Comparison of ENCODE assay signal across 19 mouse cellular contexts in genomic region chr11:96348988-96349387, GRCm38 (mm10). TPM values are rescaled to one million over a fixed set of nuclear protein-coding genes. Genes with fewer than 3 reads are reported as not detected.
A peak's percentile ranks its signal among the peaks of the same experiment; 100 is the strongest.
DNase-seq lines count a peak whose midpoint lies in the region; ATAC-seq and TF ChIP-seq lines count a peak whose summit lies in the region.
"Had no signal": no experiment of that assay in that cellular context is flagged by ENCODE, and none has a peak within 500 bp of the region (broad histone marks: within the 10 kb centered on the region; RNA-seq: fewer than 3 reads in every experiment).

No protein-coding gene starts in this region.

- TF ChIP-seq CTCF in kidney, adult 2 months (conservative IDR thresholded peaks at IDR 0.05; ENCODE audit: insufficient read depth, insufficient read length, low read depth, low read length), result no peak
- no peak for TF ChIP-seq CTCF in midbrain, postnatal 0 days (IDR thresholded peaks at IDR 0.05)
- TF ChIP-seq CTCF in intestine, postnatal 0 days (IDR thresholded peaks at IDR 0.05; ENCODE audit: low read depth), result no peak

- peak overlapping the region; percentile 88 for H3K27ac ChIP-seq in kidney, adult 2 months (ENCODE audit: insufficient read depth, low read depth, low read length)
- H3K27ac ChIP-seq in midbrain, embryonic 11.5 days (ENCODE audit: low read depth, low read length), result no peak overlapping the region
- no peak overlapping the region for H3K27ac ChIP-seq in midbrain, postnatal 0 days (ENCODE audit: low read depth, low read length)
- no peak overlapping the region for H3K27ac ChIP-seq in intestine, postnatal 0 days (ENCODE audit: low read depth, low read length)
- H3K27ac ChIP-seq in forebrain, embryonic 10.5 days, result no peak overlapping the region
- H3K27ac ChIP-seq in forebrain, embryonic 11.5 days (ENCODE audit: low read depth, low read length), result no peak overlapping the region
- H3K27ac ChIP-seq: midbrain, embryonic 13.5 days had no signal

- peak; percentile 9 for DNase-seq in kidney, adult 2 months
- DNase-seq in kidney, adult 11 months, result no peak
- DNase-seq in midbrain, embryonic 11.5 days (ENCODE audit: low spot score, missing footprints), result peak; percentile 86
- DNase-seq in midbrain, postnatal 0 days (ENCODE audit: low spot score), result no peak
- no peak for DNase-seq in forebrain, embryonic 10.5 days (ENCODE audit: extremely low spot score, low spot score)
- no peak for DNase-seq in forebrain, embryonic 11.5 days (ENCODE audit: low spot score)
- no peak for DNase-seq in cerebellum, adult 11 months
- DNase-seq: forebrain, postnatal 0 days; heart, postnatal 36 days had no signal

- H3K4me3 ChIP-seq in kidney, adult 2 months (ENCODE audit: insufficient read depth, low read depth, low read length), result no peak overlapping the region
- no peak overlapping the region for H3K4me3 ChIP-seq in midbrain, embryonic 11.5 days (ENCODE audit: low read depth, low read length)
- no peak overlapping the region for H3K4me3 ChIP-seq in midbrain, postnatal 0 days (ENCODE audit: low read depth, low read length)
- no peak overlapping the region for H3K4me3 ChIP-seq in intestine, postnatal 0 days (ENCODE audit: low read depth, low read length)
- H3K4me3 ChIP-seq in forebrain, embryonic 10.5 days, result no peak overlapping the region
- H3K4me3 ChIP-seq in forebrain, embryonic 11.5 days (ENCODE audit: low read depth, low read length), result no peak overlapping the region
- H3K4me3 ChIP-seq: midbrain, embryonic 13.5 days had no signal

- no peak overlapping the region for H3K4me2 ChIP-seq in midbrain, embryonic 11.5 days
- H3K4me2 ChIP-seq in midbrain, postnatal 0 days (ENCODE audit: low read depth, low read length, poor library complexity, severe bottlenecking), result no peak overlapping the region
- H3K4me2 ChIP-seq in intestine, postnatal 0 days (replicated peaks; ENCODE audit: low read depth), result peak overlapping the region; percentile 22
- no peak overlapping the region for H3K4me2 ChIP-seq in forebrain, embryonic 11.5 days (ENCODE audit: low read depth, low read length, severe bottlenecking)
- H3K4me2 ChIP-seq: midbrain, embryonic 13.5 days had no signal

- ATAC-seq in midbrain, embryonic 11.5 days (ENCODE audit: low FRiP score), result no peak
- no peak for ATAC-seq in midbrain, postnatal 0 days (ENCODE audit: low FRiP score)
- no peak for ATAC-seq in intestine, postnatal 0 days
- no peak for ATAC-seq in forebrain, embryonic 11.5 days (replicated peaks; ENCODE audit: low FRiP score)
- ATAC-seq: forebrain, postnatal 0 days; midbrain, embryonic 13.5 days had no signal

- H3K4me1 ChIP-seq in kidney, adult 2 months (ENCODE audit: control insufficient read depth, insufficient read depth, low read length), result peaks cover 21% of the 10 kb centered on the region
- H3K4me1 ChIP-seq in midbrain, embryonic 11.5 days (ENCODE audit: control insufficient read depth, insufficient read depth, low read length), result no peaks in the 10 kb centered on the region
- no peaks in the 10 kb centered on the region for H3K4me1 ChIP-seq in midbrain, postnatal 0 days (ENCODE audit: insufficient read depth, low read length)
- peaks cover 6% of the 10 kb centered on the region; the same call in 1 of the 2 replicates for H3K4me1 ChIP-seq in intestine, postnatal 0 days (replicated peaks; ENCODE audit: control insufficient read depth, insufficient read depth, low read length)
- H3K4me1 ChIP-seq in forebrain, embryonic 10.5 days, result peaks cover 27% of the 10 kb centered on the region
- 0 out of 2 replicates have a peak, but pooled peaks cover 3% of the 10 kb centered on the region for H3K4me1 ChIP-seq in forebrain, embryonic 11.5 days (replicated peaks; ENCODE audit: control insufficient read depth, insufficient read depth, low read length)

- H3K9me3 ChIP-seq in midbrain, embryonic 11.5 days (ENCODE audit: control insufficient read depth, low read length), result no peaks in the 10 kb centered on the region
- H3K9me3 ChIP-seq in midbrain, postnatal 0 days (ENCODE audit: low read length), result no peaks in the 10 kb centered on the region
- H3K9me3 ChIP-seq in intestine, postnatal 0 days (ENCODE audit: control insufficient read depth), result no peaks in the 10 kb centered on the region
- H3K9me3 ChIP-seq in forebrain, embryonic 10.5 days, result no peaks in the 10 kb centered on the region
- H3K9me3 ChIP-seq in forebrain, embryonic 11.5 days (ENCODE audit: control insufficient read depth, low read length), result no peaks in the 10 kb centered on the region
- H3K9me3 ChIP-seq: G1E; midbrain, embryonic 13.5 days had no signal

- no peak overlapping the region for H3K9ac ChIP-seq in midbrain, embryonic 11.5 days (ENCODE audit: low read length)
- no peak overlapping the region for H3K9ac ChIP-seq in midbrain, postnatal 0 days (replicated peaks; ENCODE audit: low read length, poor library complexity, severe bottlenecking)
- H3K9ac ChIP-seq in intestine, postnatal 0 days (ENCODE audit: low read depth, low read length), result 0 out of 2 replicates have a peak overlapping the region, but pooled peaks have one; percentile 1
- H3K9ac ChIP-seq in forebrain, embryonic 11.5 days (ENCODE audit: low read length), result no peak overlapping the region
- H3K9ac ChIP-seq: forebrain, postnatal 0 days; midbrain, embryonic 13.5 days had no signal

- no peak for TF ChIP-seq POLR2A in kidney, adult 2 months (IDR thresholded peaks at IDR 0.05; ENCODE audit: low read depth, low read length)

- WGBS in kidney, adult 2 months, result 26% methylated on average over 3 of the region's 3 CpGs
- WGBS in midbrain, embryonic 11.5 days, result 3% methylated on average over 3 of the region's 3 CpGs
- 13% methylated on average over 3 of the region's 3 CpGs for WGBS in midbrain, postnatal 0 days
- WGBS in intestine, postnatal 0 days, result 52% methylated on average over 3 of the region's 3 CpGs
- 6% methylated on average over 3 of the region's 3 CpGs for WGBS in forebrain, embryonic 10.5 days
- 8% methylated on average over 3 of the region's 3 CpGs for WGBS in forebrain, embryonic 11.5 days

- H3K27me3 ChIP-seq in kidney, adult 2 months (replicated peaks; ENCODE audit: control insufficient read depth, insufficient read depth, low read length), result no peaks in the 10 kb centered on the region
- peaks cover 95% of the 10 kb centered on the region for H3K27me3 ChIP-seq in midbrain, embryonic 11.5 days (ENCODE audit: control insufficient read depth, insufficient read depth, low read length)
- peaks cover 83% of the 10 kb centered on the region for H3K27me3 ChIP-seq in midbrain, postnatal 0 days (ENCODE audit: insufficient read depth, low read length)
- H3K27me3 ChIP-seq in intestine, postnatal 0 days (replicated peaks; ENCODE audit: control insufficient read depth, insufficient read depth, low read length), result peaks cover 28% of the 10 kb centered on the region
- H3K27me3 ChIP-seq in forebrain, embryonic 10.5 days (ENCODE audit: poor library complexity, severe bottlenecking), result peaks cover 100% of the 10 kb centered on the region
- peaks cover 95% of the 10 kb centered on the region for H3K27me3 ChIP-seq in forebrain, embryonic 11.5 days (ENCODE audit: control insufficient read depth, insufficient read depth, low read length)

- H3K36me3 ChIP-seq in kidney, adult 2 months (ENCODE audit: control insufficient read depth, insufficient read depth, low read length), result no peaks in the 10 kb centered on the region
- no peaks in the 10 kb centered on the region for H3K36me3 ChIP-seq in midbrain, embryonic 11.5 days (ENCODE audit: control insufficient read depth, insufficient read depth, low read length)
- no peaks in the 10 kb centered on the region for H3K36me3 ChIP-seq in midbrain, postnatal 0 days (ENCODE audit: insufficient read depth, low read length)
- H3K36me3 ChIP-seq in intestine, postnatal 0 days (ENCODE audit: control insufficient read depth, insufficient read depth), result no peaks in the 10 kb centered on the region; the same call in 1 of the 2 replicates
- H3K36me3 ChIP-seq in forebrain, embryonic 10.5 days (replicated peaks), result no peaks in the 10 kb centered on the region
- no peaks in the 10 kb centered on the region for H3K36me3 ChIP-seq in forebrain, embryonic 11.5 days (ENCODE audit: control insufficient read depth, insufficient read depth, low read length)
- H3K36me3 ChIP-seq: G1E; midbrain, embryonic 13.5 days had no signal

RNA-seq across cellular contexts. Expression of gene Hoxb2, which starts 1.3 kb away (rescaled TPM):
- 22.8 and 28.4 TPM in 2 replicates for polyA plus RNA-seq in kidney, adult 2 months (2012; rRNA removed)
- polyA plus RNA-seq in midbrain, embryonic 11.5 days (2014; fragmentation: Nextera tagmentation; extraction: Ambion mirVana), result not detected in 2 replicates
- 0.52 and 1.2 TPM in 2 replicates for total RNA-seq in midbrain, postnatal 0 days (2014; rRNA removed)
- not detected in 2 replicates for polyA plus RNA-seq in midbrain, postnatal 0 days (2015; fragmentation: Nextera tagmentation; extraction: Ambion mirVana)
- polyA plus RNA-seq in intestine, postnatal 0 days (2015; fragmentation: Nextera tagmentation; extraction: Ambion mirVana), result 8.4 and 9.4 TPM in 2 replicates
- not detected in 2 replicates for polyA plus RNA-seq in forebrain, embryonic 10.5 days (2016; fragmentation: Nextera tagmentation; extraction: Ambion mirVana)
- 0.12 TPM in 1 of 2 replicates, not detected in the other for polyA plus RNA-seq in forebrain, embryonic 11.5 days (2014; fragmentation: Nextera tagmentation; extraction: Ambion mirVana)
- total RNA-seq: forebrain, postnatal 0 days; layer of hippocampus, adult 8-10 months had no signal
- polyA plus RNA-seq: C2C12; cortical plate, adult 2 months; forebrain, postnatal 0 days; G1E had no signal

RNA-seq across cellular contexts. Expression of gene Hoxb1, which starts 16.6 kb away (rescaled TPM):
- not detected in 2 replicates for polyA plus RNA-seq in kidney, adult 2 months (2012; rRNA removed)
- polyA plus RNA-seq in midbrain, embryonic 11.5 days (2014; fragmentation: Nextera tagmentation; extraction: Ambion mirVana), result not detected in 2 replicates
- not detected in 2 replicates for total RNA-seq in midbrain, postnatal 0 days (2014; rRNA removed)
- not detected in 2 replicates for polyA plus RNA-seq in midbrain, postnatal 0 days (2015; fragmentation: Nextera tagmentation; extraction: Ambion mirVana)
- not detected in 2 replicates for polyA plus RNA-seq in intestine, postnatal 0 days (2015; fragmentation: Nextera tagmentation; extraction: Ambion mirVana)
- 0.07 TPM in 1 of 2 replicates, not detected in the other for polyA plus RNA-seq in forebrain, embryonic 10.5 days (2016; fragmentation: Nextera tagmentation; extraction: Ambion mirVana)
- polyA plus RNA-seq in forebrain, embryonic 11.5 days (2014; fragmentation: Nextera tagmentation; extraction: Ambion mirVana), result not detected in 2 replicates
- total RNA-seq: adrenal gland, postnatal 4 days; forebrain, postnatal 0 days; gastrocnemius, postnatal 4 days; heart, postnatal 36 days; layer of hippocampus, adult 8-10 months had no signal
- polyA plus RNA-seq: C2C12; cortical plate, adult 2 months; forebrain, postnatal 0 days; G1E; limb, embryonic 11.5 days; liver, embryonic 16.5 days; midbrain, embryonic 13.5 days had no signal

RNA-seq across cellular contexts. Expression of gene Hoxb3, which starts 25.9 kb away (rescaled TPM):
- 10.1 and 14.1 TPM in 2 replicates for polyA plus RNA-seq in kidney, adult 2 months (2012; rRNA removed)
- polyA plus RNA-seq in midbrain, embryonic 11.5 days (2014; fragmentation: Nextera tagmentation; extraction: Ambion mirVana), result not detected in 2 replicates
- total RNA-seq in midbrain, postnatal 0 days (2014; rRNA removed), result 0.94 and 9.2 TPM in 2 replicates
- not detected in 2 replicates for polyA plus RNA-seq in midbrain, postnatal 0 days (2015; fragmentation: Nextera tagmentation; extraction: Ambion mirVana)
- polyA plus RNA-seq in intestine, postnatal 0 days (2015; fragmentation: Nextera tagmentation; extraction: Ambion mirVana), result 1.1 and 1.3 TPM in 2 replicates
- not detected in 2 replicates for polyA plus RNA-seq in forebrain, embryonic 10.5 days (2016; fragmentation: Nextera tagmentation; extraction: Ambion mirVana)
- polyA plus RNA-seq in forebrain, embryonic 11.5 days (2014; fragmentation: Nextera tagmentation; extraction: Ambion mirVana), result not detected in 2 replicates
- total RNA-seq: forebrain, postnatal 0 days; layer of hippocampus, adult 8-10 months had no signal
- polyA plus RNA-seq: C2C12; cortical plate, adult 2 months; forebrain, postnatal 0 days had no signal

RNA-seq across cellular contexts. Expression of gene Hoxb4, which starts 30.9 kb away (rescaled TPM):
- polyA plus RNA-seq in kidney, adult 2 months (2012; rRNA removed), result 12.6 and 14.6 TPM in 2 replicates
- not detected in 2 replicates for polyA plus RNA-seq in midbrain, embryonic 11.5 days (2014; fragmentation: Nextera tagmentation; extraction: Ambion mirVana)
- total RNA-seq in midbrain, postnatal 0 days (2014; rRNA removed), result 0.09 and 0.66 TPM in 2 replicates
- polyA plus RNA-seq in midbrain, postnatal 0 days (2015; fragmentation: Nextera tagmentation; extraction: Ambion mirVana), result not detected in 2 replicates
- 1.1 and 1.5 TPM in 2 replicates for polyA plus RNA-seq in intestine, postnatal 0 days (2015; fragmentation: Nextera tagmentation; extraction: Ambion mirVana)
- not detected in 2 replicates for polyA plus RNA-seq in forebrain, embryonic 10.5 days (2016; fragmentation: Nextera tagmentation; extraction: Ambion mirVana)
- not detected in 2 replicates for polyA plus RNA-seq in forebrain, embryonic 11.5 days (2014; fragmentation: Nextera tagmentation; extraction: Ambion mirVana)
- total RNA-seq: forebrain, postnatal 0 days; G1E had no signal
- polyA plus RNA-seq: cortical plate, adult 2 months; forebrain, postnatal 0 days; midbrain, embryonic 13.5 days had no signal

RNA-seq across cellular contexts. Expression of gene Hoxb5, which starts 45.9 kb away (rescaled TPM):
- polyA plus RNA-seq in kidney, adult 2 months (2012; rRNA removed), result 7.7 and 8.4 TPM in 2 replicates
- polyA plus RNA-seq in midbrain, embryonic 11.5 days (2014; fragmentation: Nextera tagmentation; extraction: Ambion mirVana), result not detected in 2 replicates
- total RNA-seq in midbrain, postnatal 0 days (2014; rRNA removed), result 1.5 TPM in 1 of 2 replicates, not detected in the other
- not detected in 2 replicates for polyA plus RNA-seq in midbrain, postnatal 0 days (2015; fragmentation: Nextera tagmentation; extraction: Ambion mirVana)
- polyA plus RNA-seq in intestine, postnatal 0 days (2015; fragmentation: Nextera tagmentation; extraction: Ambion mirVana), result 14.7 and 15.8 TPM in 2 replicates
- polyA plus RNA-seq in forebrain, embryonic 10.5 days (2016; fragmentation: Nextera tagmentation; extraction: Ambion mirVana), result not detected in 2 replicates
- 0.21 TPM in 1 of 2 replicates, not detected in the other for polyA plus RNA-seq in forebrain, embryonic 11.5 days (2014; fragmentation: Nextera tagmentation; extraction: Ambion mirVana)
- total RNA-seq: forebrain, postnatal 0 days; layer of hippocampus, adult 8-10 months had no signal
- polyA plus RNA-seq: C2C12; cortical plate, adult 2 months; forebrain, postnatal 0 days had no signal

Comparison
In these comparisons a context has a peak if more than half of its experiments do, and no peak if none do; other contexts are left out.
1. DNase-seq: peak in kidney, adult 2 months (single experiment) and midbrain, embryonic 11.5 days (single experiment); none in kidney, adult 11 months (single experiment), midbrain, postnatal 0 days (single experiment), forebrain, embryonic 10.5 days (single experiment), forebrain, embryonic 11.5 days (single experiment) and cerebellum, adult 11 months (single experiment).